Mouse (Mus musculus) layer of hippocampus, postnatal 14 days (tissue): ENCODE results near the gene Psap. TPM values are rescaled to one million over a fixed set of nuclear protein-coding genes. Genes with fewer than 3 reads are reported as not detected.

Experiments used
- DNase-seq, 2 experiments: peaks; one replicate each; pipeline ENCODE4 v3.0.0; 2021 to 2022; ENCODE audit warnings: low spot score in 2 of 2, mixed read lengths in 1 of 2
- total RNA-seq, 2 experiments: library from RNA; stranded (reverse); gene quantifications; 2 replicates each; pipeline ENCODE4 v1.2.3; 2021

The Psap gene
- total RNA-seq, 2 experiments from 2014 or later: 1,391 to 1,455 TPM

DNA sequence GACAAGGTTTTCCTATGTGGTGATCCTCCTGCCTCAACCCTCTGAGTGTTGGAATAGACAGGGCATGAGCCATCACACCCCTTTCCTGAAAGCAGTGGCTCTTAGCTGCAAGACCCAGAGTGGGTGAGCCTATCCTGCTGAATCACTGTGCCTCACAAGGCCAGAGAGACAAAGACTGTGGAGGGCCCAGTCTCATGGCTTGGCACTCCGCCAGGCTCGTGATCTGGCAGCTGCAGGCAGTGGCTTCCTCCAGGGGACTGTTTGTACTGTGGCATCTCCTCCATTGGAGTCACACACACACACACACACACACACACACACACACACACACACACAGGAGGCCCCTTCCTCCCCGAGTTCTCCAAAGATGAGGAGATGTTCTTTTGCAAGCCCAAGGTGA lies 15.0 kb upstream of the Psap start:
- peak; percentile 83 to 89 for DNase-seq

DNA sequence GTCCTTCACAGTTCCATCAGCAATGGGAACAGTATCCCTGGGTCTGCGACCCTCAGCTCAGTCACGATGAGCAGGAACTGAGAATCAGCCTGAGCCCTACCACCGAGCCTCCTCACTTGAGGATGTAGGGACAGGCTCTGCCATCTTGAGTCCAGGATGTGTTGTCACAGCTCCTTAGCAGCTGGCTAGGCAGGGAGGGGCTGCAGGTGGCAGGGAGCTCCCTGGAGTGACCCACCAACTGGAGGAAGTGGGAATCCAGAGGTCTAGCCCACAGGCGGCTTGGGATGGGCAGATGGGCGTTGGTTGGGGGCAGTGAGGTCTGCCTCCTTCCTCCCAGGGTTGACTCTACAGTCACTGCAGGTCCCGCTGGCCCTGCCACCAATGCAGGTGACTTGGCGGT lies 14.1 kb upstream of the Psap start:
- DNase-seq: no peak

DNA sequence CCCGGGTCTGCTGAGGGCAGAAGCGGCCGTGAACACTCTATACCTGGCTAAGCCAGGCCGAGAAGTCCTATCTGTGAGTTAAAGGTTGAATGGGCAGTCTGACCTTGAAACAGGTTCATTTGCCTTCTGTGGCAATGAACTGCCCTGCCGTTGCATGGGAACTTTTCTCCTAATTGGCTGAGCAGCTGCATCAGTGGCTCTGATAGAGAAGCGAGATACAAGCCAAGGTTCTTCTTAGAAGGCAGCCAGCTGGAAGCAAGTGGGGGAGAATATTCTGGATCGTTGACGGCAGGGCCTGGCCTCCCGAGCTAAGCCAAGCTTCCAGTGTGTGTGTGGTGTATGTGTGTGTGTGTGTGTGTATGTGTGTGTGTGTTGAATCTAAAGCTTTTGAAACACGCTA lies 12.2 kb upstream of the Psap start:
- DNase-seq: no peak

DNA sequence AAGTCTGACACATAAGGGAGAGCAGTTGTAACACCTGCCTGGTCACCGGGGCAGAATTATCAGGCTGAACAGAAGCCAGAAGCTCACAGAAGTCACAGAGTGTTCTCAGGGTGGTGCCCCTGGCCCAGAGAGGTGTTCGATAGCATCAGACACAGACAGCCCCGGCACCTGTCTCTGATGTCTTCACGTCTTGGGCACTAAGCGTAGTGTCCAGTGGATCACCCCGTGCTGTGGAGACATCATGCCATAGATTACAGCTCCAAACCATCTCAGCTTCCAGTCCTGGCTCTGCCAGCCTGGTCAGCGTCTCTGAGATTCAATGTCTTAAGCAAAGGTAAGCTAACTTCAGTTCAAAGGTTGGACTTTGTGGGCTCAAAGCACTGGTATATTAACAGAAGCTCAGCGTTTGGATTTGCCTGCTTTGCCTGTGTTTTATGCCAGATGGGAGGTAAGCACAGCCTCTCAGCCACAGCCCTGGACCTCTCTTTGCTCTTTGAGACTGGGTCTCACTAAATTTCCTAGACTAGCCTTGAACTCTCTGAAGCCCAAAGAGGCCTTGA lies 10.5 kb upstream of the Psap start:
- DNase-seq: no peak

DNA sequence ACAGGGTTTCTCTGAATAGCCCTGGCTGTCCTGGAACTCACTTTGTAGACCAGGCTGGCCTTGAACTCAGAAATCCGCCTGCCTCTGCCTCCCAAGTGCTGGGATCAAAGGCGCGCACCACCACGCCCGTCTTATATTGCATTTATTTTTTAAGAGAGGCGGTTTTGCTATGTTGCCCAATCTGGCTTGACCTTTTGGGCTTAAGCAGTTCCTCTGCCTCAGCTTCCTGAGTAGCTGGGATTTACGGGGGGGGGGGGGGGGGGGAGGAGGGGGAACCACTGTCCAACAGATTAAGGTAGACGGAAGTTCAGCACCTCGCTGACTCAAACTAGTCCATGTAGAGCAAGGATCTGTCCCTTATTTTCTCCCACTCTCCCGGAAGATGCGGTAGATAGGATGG lies 8.7 kb upstream of the Psap start:
- no peak for DNase-seq

DNA sequence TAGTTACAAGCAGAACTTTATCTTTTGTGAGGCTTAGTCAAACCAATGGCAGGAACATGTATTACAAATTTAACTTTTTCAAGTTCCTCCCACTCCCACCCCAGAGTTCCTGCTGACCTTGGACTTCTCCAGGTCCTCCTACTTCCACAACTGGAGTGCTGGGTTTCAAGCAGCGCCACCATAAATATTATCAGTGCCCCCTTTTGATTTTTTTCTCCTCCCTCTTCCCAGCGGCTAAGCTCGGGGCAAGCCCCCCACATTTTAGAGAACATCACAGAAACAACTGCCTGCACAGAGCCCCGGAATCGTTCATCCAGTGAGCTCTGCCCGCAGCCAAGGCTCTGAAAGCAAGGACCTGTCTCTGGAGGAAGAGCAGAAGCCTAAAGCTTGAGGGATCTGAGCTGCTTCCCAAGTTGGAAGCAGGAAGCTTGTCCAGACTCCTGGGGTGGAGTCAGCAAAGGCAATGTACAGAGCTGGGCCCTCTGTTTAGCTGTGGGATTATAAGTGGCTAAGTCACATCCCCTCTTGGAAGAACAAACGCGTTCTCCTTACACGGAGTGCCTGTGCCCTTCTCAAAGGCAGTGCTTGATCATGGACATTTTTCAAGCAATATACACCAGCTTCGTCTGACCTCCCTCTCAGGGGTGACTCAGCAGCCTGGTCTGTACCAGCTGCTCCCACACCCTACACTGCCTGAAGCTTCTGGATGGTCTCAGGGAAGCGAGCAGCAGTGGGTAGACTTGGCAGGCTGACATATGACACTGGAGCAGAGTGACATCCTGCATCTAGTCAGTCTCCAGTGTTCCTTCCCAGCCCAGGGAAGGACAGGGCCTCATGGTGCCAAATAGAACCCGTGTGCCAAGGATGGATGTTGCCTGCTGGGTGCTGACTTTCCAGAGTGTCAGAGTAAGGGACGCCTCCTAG lies 8.0 kb upstream of the Psap start:
- DNase-seq: no peak

DNA sequence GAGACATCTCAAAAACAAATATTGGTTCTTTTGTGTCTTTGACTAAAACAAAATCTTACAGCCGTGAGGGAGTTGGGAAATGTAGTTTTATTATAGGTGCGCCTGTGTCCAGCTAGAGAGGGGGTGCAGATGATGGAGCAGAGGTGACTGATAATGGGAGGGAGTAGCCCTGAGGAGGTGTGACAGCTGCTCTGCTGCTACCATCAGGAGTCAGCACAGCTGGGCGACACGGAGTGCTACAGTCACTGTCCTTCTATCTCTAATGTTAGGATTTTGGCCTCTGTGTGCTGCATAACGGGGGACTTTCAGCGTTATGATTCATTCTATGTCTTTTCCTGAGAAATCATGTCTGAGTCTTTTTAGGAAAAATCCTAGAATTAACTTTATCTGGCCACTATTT lies 6.4 kb upstream of the Psap start:
- no peak for DNase-seq

DNA sequence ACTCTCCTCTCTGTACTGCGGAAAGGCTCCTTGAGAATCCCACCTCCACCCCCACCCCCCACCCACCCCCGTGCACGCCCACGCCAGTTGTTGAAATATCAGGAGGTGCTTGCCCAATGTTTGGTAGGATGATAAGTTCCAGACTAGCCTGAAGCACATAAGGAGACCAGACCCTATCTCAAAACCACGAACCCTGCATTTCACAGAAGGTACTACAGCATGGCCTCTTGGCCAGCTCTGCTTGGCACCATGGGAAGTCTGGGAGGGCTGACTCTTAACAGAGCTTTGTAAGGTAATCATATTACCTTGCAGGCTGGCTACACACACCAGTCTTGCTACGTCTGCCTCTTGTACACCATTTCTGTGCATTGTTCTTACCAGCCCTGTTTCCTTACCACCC lies 5.2 kb upstream of the Psap start:
- no peak for DNase-seq

DNA sequence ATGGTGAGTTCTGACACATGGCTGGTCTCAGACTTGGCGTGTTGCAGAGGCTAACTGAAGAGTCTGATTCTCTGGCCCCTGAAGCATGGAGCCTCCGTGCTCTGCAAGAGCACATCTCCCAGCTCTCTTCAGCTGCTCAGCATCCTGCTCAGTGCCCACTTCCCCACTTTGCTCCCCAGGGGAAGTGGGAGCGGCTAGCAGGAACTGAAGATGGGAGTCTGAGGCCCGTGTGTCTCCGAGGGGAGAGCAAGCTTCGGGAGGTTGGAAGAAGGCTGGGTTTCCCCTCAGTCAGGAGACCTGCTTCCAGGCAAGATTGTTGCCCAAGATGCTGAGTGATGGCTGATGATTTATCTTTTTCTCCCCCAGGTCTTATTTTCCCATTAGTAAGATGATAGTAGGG lies 4.0 kb upstream of the Psap start:
- no peak for DNase-seq

DNA sequence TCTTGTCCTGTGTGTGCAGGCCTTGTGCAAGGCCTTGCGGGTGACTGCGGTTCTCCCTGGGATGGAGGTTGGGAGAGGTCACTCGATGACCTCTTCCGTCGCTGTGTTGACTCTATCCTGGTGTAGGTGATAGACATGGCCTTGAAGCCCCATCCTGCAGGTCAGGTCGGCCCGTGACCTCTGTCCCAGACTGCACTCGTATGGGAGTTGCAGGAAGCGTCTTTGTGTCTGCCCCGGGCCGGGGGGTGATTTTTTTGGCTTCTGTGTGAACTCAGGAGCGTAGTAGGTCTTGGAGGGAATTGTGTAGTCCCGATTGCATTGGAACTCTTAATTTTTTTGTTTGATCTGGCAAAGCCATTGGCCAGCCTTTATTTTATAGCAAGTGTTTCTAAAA lies 576 bp downstream of the Psap start:
- DNase-seq: no peak

DNA sequence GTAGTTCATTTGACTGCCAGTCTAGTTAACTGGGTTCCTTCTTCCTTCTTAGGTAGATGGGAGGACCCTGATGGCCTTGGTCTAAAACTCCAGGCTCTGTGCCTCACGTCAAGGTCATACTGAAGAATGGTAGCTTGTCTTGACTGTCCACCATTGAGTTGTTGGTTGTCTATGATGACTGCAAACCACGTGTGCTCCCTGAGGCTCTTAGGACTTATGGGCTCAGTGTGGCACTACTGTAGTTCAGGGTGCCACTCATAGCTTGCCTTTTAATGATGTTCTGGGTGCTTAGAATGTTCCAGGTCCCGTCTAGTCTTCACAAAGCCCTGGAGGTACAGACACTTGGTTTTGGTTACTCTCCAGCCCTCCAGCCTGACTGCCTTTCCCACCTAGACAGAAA lies 1.4 kb downstream of the Psap start:
- no peak for DNase-seq

DNA sequence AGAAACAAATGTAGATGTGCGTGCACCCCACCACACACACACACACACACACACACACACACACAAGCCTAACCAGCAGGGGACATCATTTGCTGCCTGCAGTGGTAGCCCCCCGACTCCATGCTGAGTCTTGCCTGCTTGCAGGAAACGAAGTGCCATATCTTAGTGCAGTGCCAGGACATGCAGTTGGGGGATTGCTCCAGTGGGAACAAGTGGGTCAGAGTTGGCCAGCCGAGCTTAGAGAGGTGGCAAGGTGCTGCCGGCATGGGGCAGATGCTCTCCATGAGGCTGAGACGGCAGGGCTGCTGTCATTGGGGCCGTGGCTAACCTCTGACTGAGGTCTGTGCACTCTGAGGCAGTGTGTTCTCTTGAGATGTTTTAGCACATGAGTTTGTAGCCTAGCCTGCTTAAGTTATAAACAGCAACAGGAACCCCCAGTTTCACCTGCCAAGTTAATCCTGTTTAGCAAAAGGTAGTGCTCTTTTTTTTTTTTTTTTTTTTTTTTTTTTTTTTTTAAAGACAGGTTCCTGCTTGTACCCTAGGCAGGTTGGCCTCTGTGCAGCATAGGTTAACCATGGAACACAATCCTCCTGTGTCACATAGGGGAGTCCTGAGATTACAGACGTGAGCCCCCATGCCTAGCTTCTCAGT lies 2.0 kb downstream of the Psap start:
- DNase-seq: no peak

DNA sequence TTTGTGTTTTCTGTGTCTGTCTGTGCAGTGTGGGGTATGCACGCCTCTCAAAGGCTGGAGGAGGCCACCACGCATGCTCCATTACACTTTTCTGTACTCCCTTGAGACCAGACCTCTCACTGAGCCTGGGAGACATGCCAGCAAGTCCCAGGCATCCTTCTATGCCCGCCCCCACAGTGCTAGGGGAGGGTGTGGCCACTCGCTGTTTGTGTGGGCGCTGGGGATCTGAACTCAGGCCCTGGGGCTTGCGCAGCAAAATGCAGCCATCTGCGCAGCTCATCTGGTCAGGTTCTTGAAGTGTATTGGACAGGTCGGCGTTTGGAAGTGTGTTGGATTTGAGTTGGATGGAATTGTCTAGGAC lies 2.5 kb downstream of the Psap start:
- DNase-seq: no peak

DNA sequence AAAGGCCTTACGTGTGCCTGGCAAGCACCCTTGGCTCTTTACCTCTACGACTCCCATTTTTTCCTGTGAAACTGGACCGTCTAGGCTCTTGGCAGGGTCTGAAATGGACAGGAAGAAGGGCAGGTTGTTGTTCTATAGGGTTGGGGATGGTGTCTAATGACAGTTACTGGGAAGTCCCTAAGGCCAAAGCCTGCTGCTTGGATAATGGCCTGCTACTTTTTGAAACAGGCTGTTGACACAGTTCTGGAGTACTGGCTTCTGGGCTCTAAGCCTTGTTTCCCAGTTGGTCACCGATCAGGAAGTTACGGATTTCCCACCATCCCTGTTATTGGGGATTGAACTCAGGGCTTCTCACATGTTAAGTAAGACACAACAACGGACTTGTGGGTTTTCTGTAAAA lies 2.9 kb downstream of the Psap start:
- no peak for DNase-seq

DNA sequence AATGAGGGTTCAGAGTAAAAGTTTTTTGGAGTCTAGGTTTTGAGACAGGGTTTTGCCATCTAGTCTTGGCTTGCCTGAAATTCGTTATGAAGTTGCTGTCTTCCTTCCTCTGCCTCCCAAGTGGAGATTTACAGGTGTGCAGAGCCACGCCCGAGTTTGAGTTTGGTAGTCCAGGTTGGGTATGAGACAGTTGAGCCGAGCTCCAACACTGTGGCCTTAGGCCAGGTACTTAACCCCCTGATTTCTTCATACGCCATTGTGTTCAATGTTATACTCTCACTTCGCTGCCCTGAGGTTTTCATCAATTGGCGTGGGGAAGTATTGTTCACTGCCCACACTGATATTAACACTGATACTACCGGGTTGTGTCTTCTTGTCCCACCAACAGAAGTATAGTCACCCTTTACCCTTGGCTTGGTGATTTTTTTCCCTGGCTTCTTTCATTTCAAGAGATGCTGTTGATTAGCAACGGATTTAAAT lies 4.2 kb downstream of the Psap start:
- DNase-seq: no peak

DNA sequence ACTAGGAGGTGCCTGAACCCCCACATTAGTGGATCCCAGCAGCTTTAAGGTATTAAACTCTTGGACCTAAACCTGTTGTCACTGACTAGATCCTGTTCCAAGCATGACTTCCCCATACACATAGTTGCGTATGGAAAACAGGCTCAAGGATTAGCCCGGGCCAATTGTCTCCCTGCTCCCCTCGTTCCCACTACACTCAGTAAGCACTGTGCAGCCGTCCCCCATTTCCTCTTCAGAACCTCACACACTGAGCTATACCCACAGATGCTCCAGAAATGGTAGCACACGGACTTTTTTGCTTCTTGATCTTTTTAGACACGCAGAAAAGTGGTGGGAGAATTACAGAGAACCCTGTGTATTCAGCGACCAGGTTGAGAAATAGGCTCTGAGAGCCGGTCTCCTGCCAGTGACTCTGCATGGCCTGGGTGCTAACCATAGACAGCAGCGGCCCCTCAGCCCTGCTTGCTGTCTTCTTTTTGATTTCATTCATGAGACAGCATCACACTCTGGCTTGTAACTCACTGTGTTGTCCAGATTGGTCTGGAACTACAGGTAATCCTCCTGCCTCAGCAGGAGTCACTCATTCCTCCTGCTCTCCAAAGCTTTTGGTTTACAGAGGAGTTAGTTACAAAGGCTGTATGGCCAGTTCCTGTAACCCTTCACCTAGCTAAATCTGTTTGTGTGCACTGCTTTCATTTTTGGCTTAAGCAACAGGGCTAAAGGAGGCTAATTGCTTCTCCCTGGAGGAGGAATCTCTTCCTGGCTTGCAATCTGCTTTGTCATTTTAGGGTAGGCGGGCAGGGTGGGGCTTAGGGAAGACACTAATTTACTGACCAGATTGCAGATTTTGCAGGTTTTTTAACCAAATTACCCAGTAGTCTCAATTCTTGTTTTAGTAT lies 4.9 kb downstream of the Psap start:
- DNase-seq: no peak

DNA sequence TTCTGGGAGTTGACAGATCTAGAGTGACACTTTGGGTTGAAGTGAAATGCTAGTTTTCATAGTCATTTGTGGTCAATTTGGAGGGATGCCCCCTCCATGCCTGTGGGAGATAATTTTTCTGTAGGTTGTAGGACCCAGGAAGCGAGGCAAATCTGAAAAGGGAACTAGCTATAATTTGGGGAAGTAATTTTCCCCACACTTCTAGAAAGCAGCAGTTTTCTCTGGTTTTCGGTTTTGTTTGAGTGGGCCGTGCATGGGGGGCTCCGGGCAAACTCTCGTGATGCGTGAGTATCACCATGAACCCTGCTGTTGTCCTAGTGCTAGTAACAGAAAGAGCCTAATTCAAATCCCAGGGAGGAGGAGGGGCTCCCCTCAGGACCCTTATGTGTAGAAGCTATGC lies 6.8 kb downstream of the Psap start:
- DNase-seq: no peak

DNA sequence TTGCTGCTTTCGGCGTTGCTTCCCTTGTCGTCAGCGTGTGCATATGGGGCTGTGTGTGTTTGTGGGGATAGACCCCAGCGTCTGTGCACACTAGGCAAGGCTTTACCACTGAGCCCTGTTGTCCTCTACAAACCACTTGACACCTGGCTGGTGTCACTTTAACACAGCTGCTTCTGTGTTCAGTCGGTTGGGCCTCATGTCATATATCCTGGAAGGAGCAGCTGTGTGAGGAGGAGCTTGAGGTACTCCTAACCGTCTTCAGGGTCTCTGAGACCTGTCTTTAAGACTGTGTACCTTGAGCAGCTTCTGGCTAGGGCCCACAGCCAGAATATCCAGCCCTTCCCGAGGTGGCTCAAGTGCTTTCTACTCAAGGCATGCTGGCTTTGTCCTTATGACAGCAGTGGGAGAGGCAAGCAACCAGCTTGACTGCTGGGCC lies 7.3 kb downstream of the Psap start:
- no peak for DNase-seq

DNA sequence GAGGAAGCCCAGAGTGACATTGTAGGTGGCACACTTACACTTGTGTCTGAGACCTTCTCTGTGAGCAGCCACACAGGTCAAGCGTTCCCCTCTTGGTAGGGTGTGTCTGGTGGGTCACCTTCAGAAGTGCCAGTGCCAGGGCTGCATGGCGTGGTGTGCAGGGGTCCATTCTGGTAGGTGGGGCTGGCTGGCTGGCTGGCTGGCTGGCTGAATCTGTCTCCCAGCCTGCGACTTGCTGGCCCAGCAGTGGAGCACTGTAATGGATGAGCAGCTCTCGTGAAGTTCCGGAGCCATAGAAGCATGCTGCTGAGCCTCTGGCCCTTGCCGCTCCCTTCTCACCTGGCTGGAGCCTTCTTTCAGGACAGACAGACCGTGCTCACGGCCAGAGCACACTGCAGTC lies 7.8 kb downstream of the Psap start:
- no peak for DNase-seq

DNA sequence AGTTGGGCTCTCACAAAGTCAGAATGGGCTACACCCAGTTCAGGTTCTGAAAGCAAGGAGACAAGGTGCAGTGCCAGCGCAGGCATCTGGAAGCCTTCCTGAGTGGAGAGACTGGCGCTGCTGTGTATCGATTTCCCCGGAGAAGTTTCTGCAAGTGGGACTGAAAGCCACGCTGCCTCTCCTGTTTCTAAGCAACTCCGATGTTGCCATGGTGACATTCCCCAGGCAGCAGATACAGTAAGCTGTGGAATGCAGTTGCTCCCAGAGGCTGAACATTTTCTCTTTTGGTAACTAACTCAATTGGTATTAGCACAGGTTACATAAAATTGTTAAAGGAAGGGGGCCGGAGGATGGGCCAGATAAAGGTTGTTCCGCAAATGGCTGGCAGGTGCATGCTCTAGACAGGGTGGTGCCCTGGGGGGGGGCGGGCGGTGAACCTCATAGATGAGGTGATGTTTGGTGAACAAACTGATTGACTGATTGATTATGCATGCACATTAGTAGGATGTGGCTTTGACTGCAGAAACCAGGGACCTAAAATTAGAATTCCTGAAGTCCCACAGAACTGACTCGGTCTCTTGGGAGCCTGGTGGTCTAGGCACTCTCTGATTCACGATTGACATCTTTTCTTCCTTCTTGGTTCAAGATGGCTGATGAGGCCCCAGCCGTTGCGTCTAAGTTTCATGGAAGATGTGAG lies 8.4 kb downstream of the Psap start:
- peak; percentile 76 to 93 for DNase-seq

DNA sequence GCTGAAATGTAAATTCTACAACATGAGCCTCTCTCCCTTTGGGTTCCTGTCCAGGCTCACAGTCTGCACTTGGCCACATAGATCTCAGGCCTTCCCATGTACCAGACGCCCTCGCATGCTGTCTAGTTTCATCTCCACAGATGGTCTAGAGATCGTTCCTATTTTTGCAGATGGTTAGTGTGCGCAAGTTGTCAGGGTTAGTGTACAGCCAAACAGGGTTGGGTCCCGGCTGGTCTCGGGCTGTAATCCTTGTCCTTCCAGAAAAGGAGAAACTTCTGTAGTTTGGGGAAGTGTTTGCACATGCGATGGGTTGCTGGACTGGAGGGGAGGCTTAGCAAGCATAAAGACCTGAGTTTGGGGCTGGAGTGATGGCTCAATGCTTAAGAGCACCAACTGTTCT lies 9.1 kb downstream of the Psap start:
- no peak for DNase-seq
